ENCODE assay signal across 26 mouse cellular contexts in genomic region chr7:34669336-34669735, GRCm38 (mm10). TPM values are rescaled to one million over a fixed set of nuclear protein-coding genes. Genes with fewer than 3 reads are reported as not detected.
DNase-seq lines count a peak whose midpoint lies in the region; ATAC-seq and TF ChIP-seq lines count a peak whose summit lies in the region.
"Had no signal": no experiment of that assay in that cellular context is flagged by ENCODE, and none has a peak within 500 bp of the region (broad histone marks: within the 10 kb centered on the region; RNA-seq: fewer than 3 reads in every experiment).

No protein-coding gene starts in this region.

- no peak overlapping the region for H3K27ac ChIP-seq in heart, embryonic 11.5 days (ENCODE audit: low read depth, low read length)
- H3K27ac ChIP-seq in midbrain, postnatal 0 days (ENCODE audit: low read depth, low read length): no peak overlapping the region
- H3K27ac ChIP-seq in midbrain, embryonic 15.5 days: no peak overlapping the region
- no peak overlapping the region for H3K27ac ChIP-seq in neural tube, embryonic 13.5 days (replicated peaks)
- H3K27ac ChIP-seq in lung, postnatal 0 days (ENCODE audit: low read length): no peak overlapping the region
- H3K27ac ChIP-seq: embryonic facial prominence, embryonic 13.5 days; heart, embryonic 15.5 days; hindbrain, embryonic 10.5 days; hindbrain, postnatal 0 days; limb, embryonic 12.5 days; liver, embryonic 12.5 days; neural tube, embryonic 12.5 days had no signal

- peaks cover 4% of the 10 kb centered on the region; the same call in 1 of the 2 replicates for H3K4me1 ChIP-seq in heart, embryonic 11.5 days (ENCODE audit: control insufficient read depth, insufficient read depth, low read length)
- no peaks in the 10 kb centered on the region for H3K4me1 ChIP-seq in midbrain, postnatal 0 days (ENCODE audit: insufficient read depth, low read length)
- H3K4me1 ChIP-seq in midbrain, embryonic 15.5 days: no peaks in the 10 kb centered on the region
- H3K4me1 ChIP-seq in neural tube, embryonic 13.5 days (replicated peaks): peaks cover 10% of the 10 kb centered on the region; the same call in 1 of the 2 replicates
- no peaks in the 10 kb centered on the region for H3K4me1 ChIP-seq in lung, postnatal 0 days (ENCODE audit: insufficient read depth, low read depth, low read length)
- H3K4me1 ChIP-seq: liver, embryonic 12.5 days had no signal

- H3K9me3 ChIP-seq in heart, embryonic 11.5 days (replicated peaks; ENCODE audit: control insufficient read depth, low read length): no peaks in the 10 kb centered on the region
- no peaks in the 10 kb centered on the region for H3K9me3 ChIP-seq in midbrain, postnatal 0 days (ENCODE audit: low read length)
- H3K9me3 ChIP-seq in midbrain, embryonic 15.5 days: no peaks in the 10 kb centered on the region
- no peaks in the 10 kb centered on the region for H3K9me3 ChIP-seq in neural tube, embryonic 13.5 days
- H3K9me3 ChIP-seq in lung, postnatal 0 days (ENCODE audit: low read length): no peaks in the 10 kb centered on the region
- H3K9me3 ChIP-seq: embryonic facial prominence, embryonic 13.5 days; heart, embryonic 15.5 days; hindbrain, embryonic 10.5 days; liver, embryonic 12.5 days; neural tube, embryonic 12.5 days had no signal

- no peak for ATAC-seq in heart, embryonic 11.5 days (replicated peaks; ENCODE audit: insufficient number of reproducible peaks, low FRiP score, low TSS enrichment)
- ATAC-seq in midbrain, postnatal 0 days (ENCODE audit: low FRiP score): no peak
- no peak for ATAC-seq in midbrain, embryonic 15.5 days (replicated peaks)
- no peak for ATAC-seq in neural tube, embryonic 13.5 days (ENCODE audit: low read depth)
- ATAC-seq in activated CD4-positive, CD25-positive, alpha-beta regulatory T cell, adult 4 months: no peak
- ATAC-seq in lung, postnatal 0 days: no peak
- ATAC-seq: forebrain, embryonic 16.5 days; hindbrain, postnatal 0 days; intestine, postnatal 0 days; liver, embryonic 12.5 days had no signal

- peaks cover 17% of the 10 kb centered on the region for H3K27me3 ChIP-seq in heart, embryonic 11.5 days (ENCODE audit: control insufficient read depth, insufficient read depth, low read length)
- peaks cover 4% of the 10 kb centered on the region; the same call in 1 of the 2 replicates for H3K27me3 ChIP-seq in midbrain, postnatal 0 days (ENCODE audit: insufficient read depth, low read length)
- H3K27me3 ChIP-seq in midbrain, embryonic 15.5 days (replicated peaks): peaks cover 15% of the 10 kb centered on the region
- peaks cover 17% of the 10 kb centered on the region for H3K27me3 ChIP-seq in neural tube, embryonic 13.5 days
- no peaks in the 10 kb centered on the region; the same call in 1 of the 2 replicates for H3K27me3 ChIP-seq in lung, postnatal 0 days (replicated peaks; ENCODE audit: insufficient read depth, low read length)

- no peak overlapping the region for H3K9ac ChIP-seq in heart, embryonic 11.5 days (ENCODE audit: low read depth, low read length)
- H3K9ac ChIP-seq in midbrain, postnatal 0 days (replicated peaks; ENCODE audit: low read length, poor library complexity, severe bottlenecking): no peak overlapping the region
- H3K9ac ChIP-seq in midbrain, embryonic 15.5 days: no peak overlapping the region
- peak overlapping the region; percentile 28; the same call in 1 of the 2 replicates for H3K9ac ChIP-seq in neural tube, embryonic 13.5 days
- no peak overlapping the region for H3K9ac ChIP-seq in lung, postnatal 0 days (replicated peaks; ENCODE audit: low read depth)
- H3K9ac ChIP-seq: embryonic facial prominence, embryonic 13.5 days; heart, embryonic 15.5 days; limb, embryonic 12.5 days; liver, embryonic 12.5 days; neural tube, embryonic 12.5 days had no signal

- TF ChIP-seq EP300 in lung, postnatal 0 days (IDR thresholded peaks at IDR 0.05): no peak

- no peak overlapping the region for H3K4me3 ChIP-seq in heart, embryonic 11.5 days (ENCODE audit: low read depth, low read length)
- no peak overlapping the region for H3K4me3 ChIP-seq in midbrain, postnatal 0 days (ENCODE audit: low read depth, low read length)
- H3K4me3 ChIP-seq in midbrain, embryonic 15.5 days: no peak overlapping the region
- H3K4me3 ChIP-seq in neural tube, embryonic 13.5 days: no peak overlapping the region
- H3K4me3 ChIP-seq in lung, postnatal 0 days (ENCODE audit: low read depth, low read length): no peak overlapping the region
- H3K4me3 ChIP-seq: embryonic facial prominence, embryonic 13.5 days; heart, embryonic 15.5 days; hindbrain, embryonic 10.5 days; limb, embryonic 12.5 days; liver, embryonic 12.5 days; neural tube, embryonic 12.5 days had no signal

- DNase-seq in heart, adult 18-20 months: no peak
- DNase-seq in midbrain, postnatal 0 days (ENCODE audit: low spot score): no peak
- DNase-seq in R1 (ENCODE audit: low read depth, low spot score): peak; percentile 92
- no peak for DNase-seq in lung, postnatal 0 days (ENCODE audit: low spot score)
- DNase-seq: adrenal gland, adult 2 months; B cell, adult 2 months; cerebellum, adult 2 months; cerebellum, postnatal 36 days; lung, adult 2 months; lung, postnatal 36 days; right cerebral cortex, postnatal 14 days had no signal

- 12% methylated on average over 9 of the region's 9 CpGs for WGBS in heart, embryonic 11.5 days (ENCODE audit: insufficient replicate concordance)
- 31% methylated on average over 9 of the region's 9 CpGs for WGBS in midbrain, postnatal 0 days
- whole genome bisulfite sequencing in midbrain, embryonic 15.5 days: 24% methylated on average over 9 of the region's 9 CpGs
- WGBS in neural tube, embryonic 13.5 days: 15% methylated on average over 9 of the region's 9 CpGs
- WGBS in lung, postnatal 0 days: 15% methylated on average over 9 of the region's 9 CpGs

- peak overlapping the region; percentile 33 for H3K4me2 ChIP-seq in heart, embryonic 11.5 days
- H3K4me2 ChIP-seq in midbrain, postnatal 0 days (ENCODE audit: low read depth, low read length, poor library complexity, severe bottlenecking): no peak overlapping the region
- H3K4me2 ChIP-seq in midbrain, embryonic 15.5 days: no peak overlapping the region
- H3K4me2 ChIP-seq in neural tube, embryonic 13.5 days: no peak overlapping the region
- H3K4me2 ChIP-seq in lung, postnatal 0 days (replicated peaks; ENCODE audit: low read depth, low read length): no peak overlapping the region
- H3K4me2 ChIP-seq: embryonic facial prominence, embryonic 13.5 days; heart, embryonic 15.5 days; limb, embryonic 12.5 days; liver, embryonic 12.5 days; neural tube, embryonic 12.5 days had no signal

- TF ChIP-seq CTCF in midbrain, postnatal 0 days (IDR thresholded peaks at IDR 0.05): 0 out of 2 replicates have a peak, but pooled peaks have one; percentile 1
- TF ChIP-seq CTCF in lung, postnatal 0 days (IDR thresholded peaks at IDR 0.05): no peak

- no peaks in the 10 kb centered on the region for H3K36me3 ChIP-seq in heart, embryonic 11.5 days (ENCODE audit: control insufficient read depth, insufficient read depth, low read length)
- H3K36me3 ChIP-seq in midbrain, postnatal 0 days (ENCODE audit: insufficient read depth, low read length): no peaks in the 10 kb centered on the region
- H3K36me3 ChIP-seq in midbrain, embryonic 15.5 days (replicated peaks): no peaks in the 10 kb centered on the region
- no peaks in the 10 kb centered on the region for H3K36me3 ChIP-seq in neural tube, embryonic 13.5 days
- no peaks in the 10 kb centered on the region for H3K36me3 ChIP-seq in lung, postnatal 0 days (ENCODE audit: insufficient read depth, low read length)
- H3K36me3 ChIP-seq: embryonic facial prominence, embryonic 13.5 days; G1E; heart, embryonic 15.5 days; hindbrain, embryonic 10.5 days; limb, embryonic 12.5 days; liver, embryonic 12.5 days; neural tube, embryonic 12.5 days had no signal

RNA-seq across cellular contexts. Expression of gene Kctd15, which starts 12.8 kb away (rescaled TPM):
- polyA plus RNA-seq in heart, embryonic 11.5 days (2014; fragmentation: Nextera tagmentation; extraction: Ambion mirVana): 4.5 and 5.7 TPM in 2 replicates
- 1 to 10 TPM; 3.3 to 3.6 TPM for total RNA-seq in heart, adult 18-20 months (2021)
- total RNA-seq in midbrain, postnatal 0 days (2014; rRNA removed): 61.3 and 69.1 TPM in 2 replicates
- 15.0 and 15.7 TPM in 2 replicates for polyA plus RNA-seq in midbrain, postnatal 0 days (2015; fragmentation: Nextera tagmentation; extraction: Ambion mirVana)
- 29.1 and 31.7 TPM in 2 replicates for polyA plus RNA-seq in midbrain, embryonic 15.5 days (2015; fragmentation: Nextera tagmentation; extraction: Ambion mirVana)
- 38.3 and 39.6 TPM in 2 replicates for polyA plus RNA-seq in neural tube, embryonic 13.5 days (2015; fragmentation: Nextera tagmentation; extraction: Ambion mirVana)
- polyA plus RNA-seq in activated CD4-positive, CD25-positive, alpha-beta regulatory T cell, adult 4 months (2017; shearing (Covaris generic)): not detected
- polyA plus RNA-seq in lung, postnatal 0 days (2015; fragmentation: Nextera tagmentation; extraction: Ambion mirVana): 5.9 and 7.4 TPM in 2 replicates
- total RNA-seq: megakaryocyte-erythroid progenitor cell, adult 5-6 weeks had no signal
- polyA plus RNA-seq: G1E had no signal
